Mouse (Mus musculus) CH12.LX (cell line): ENCODE results near the gene Sh3tc1.
A peak's percentile ranks its signal among the peaks of the same experiment; 100 is the strongest.

ENCODE experiments used
- CTCF ChIP-seq, 2 experiments: IDR thresholded peaks in 1 of 2; conservative IDR thresholded peaks in 1 of 2; 2 replicates each; pipeline ENCODE4 v1.5.1; 2011 to 2012; ENCODE audit warnings: low read depth in 2 of 2, low read length in 2 of 2, improper control_type of control experiment in 1 of 2, inconsistent platforms in 1 of 2, mild to moderate bottlenecking in 1 of 2, moderate library complexity in 1 of 2
- NELFE ChIP-seq: IDR thresholded peaks from 2 replicates; pipeline ENCODE4 v1.6.1; 2011; ENCODE audit warnings: low read depth, low read length, improper control_type of control experiment
- POLR2A ChIP-seq: IDR thresholded peaks from 2 replicates; pipeline ENCODE4 v1.6.1; 2011; ENCODE audit warnings: low read depth, mild to moderate bottlenecking, improper control_type of control experiment, low read length
- SMC3 ChIP-seq: IDR thresholded peaks from 2 replicates; pipeline ENCODE4 v1.6.1; 2011; ENCODE audit warnings: low read depth, low read length, improper control_type of control experiment
- USF1 ChIP-seq: IDR thresholded peaks from 2 replicates; pipeline ENCODE4 v1.6.1; 2014; ENCODE audit warnings: low read depth, mild to moderate bottlenecking, inconsistent platforms, low read length, improper control_type of control experiment

- TF ChIP-seq CTCF (conservative IDR thresholded peaks at IDR 0.05 in 1 of 2, IDR thresholded peaks at IDR 0.05 in 1 of 2; ENCODE audit: low read depth in 2 of 2, low read length in 2 of 2) (peak in 1 of 2 experiments; percentile 36; a peak in 2 of 4 replicates), USF1 (no peak), NELFE (no peak), POLR2A (no peak), SMC3 (peak; percentile 25)
These were observed 12.3 kb downstream of the Sh3tc1 start for GRCm38 (mm10) chr5:35727447-35727846.
